ENCODE assay signal across 8 mouse cellular contexts in the genomic region with DNA sequence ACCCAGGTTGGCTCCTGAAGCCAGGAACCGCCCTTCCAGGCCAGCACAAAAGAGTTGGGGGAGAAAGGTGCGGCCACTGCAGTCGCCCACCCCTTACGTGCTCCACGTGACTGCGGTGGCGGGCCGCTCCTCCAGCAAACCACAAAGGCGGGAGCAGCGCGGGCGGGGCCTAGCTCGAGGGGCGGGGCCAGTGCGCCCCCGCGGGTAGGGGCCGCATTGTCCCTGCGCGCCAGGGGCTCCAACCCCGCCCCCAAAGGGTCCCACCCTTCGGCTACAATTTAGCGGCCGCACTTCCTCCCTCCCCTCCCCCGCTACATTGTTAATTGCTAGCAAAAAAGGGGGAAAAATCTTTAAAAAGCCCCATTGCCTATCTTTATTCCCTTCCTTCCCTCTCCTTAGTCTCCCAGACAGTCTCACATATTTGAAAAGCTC. TPM values are rescaled to one million over a fixed set of nuclear protein-coding genes. Genes with fewer than 3 reads are reported as not detected.
A peak's percentile ranks its signal among the peaks of the same experiment; 100 is the strongest.
DNase-seq lines count a peak whose midpoint lies in the region; ATAC-seq and TF ChIP-seq lines count a peak whose summit lies in the region.

No protein-coding gene starts in this region.

- peaks cover 37% of the 10 kb centered on the region for H3K4me1 ChIP-seq in embryonic facial prominence, embryonic 15.5 days
- H3K4me1 ChIP-seq in heart, embryonic 11.5 days (ENCODE audit: control insufficient read depth, insufficient read depth, low read length), result peaks cover 20% of the 10 kb centered on the region
- peaks cover 13% of the 10 kb centered on the region for H3K4me1 ChIP-seq in kidney, postnatal 0 days (replicated peaks; ENCODE audit: insufficient read depth, low read length)
- H3K4me1 ChIP-seq in liver, embryonic 14.5 days (replicated peaks; ENCODE audit: control insufficient read depth in 2 of 2, insufficient read depth in 2 of 2, low read length in 1 of 2), result peaks cover 35 to 40% of the 10 kb centered on the region in 2 experiments
- H3K4me1 ChIP-seq in neural tube, embryonic 11.5 days (ENCODE audit: control insufficient read depth, insufficient read depth, low read length), result peaks cover 16% of the 10 kb centered on the region

- TF ChIP-seq EP300 in liver, embryonic 14.5 days (IDR thresholded peaks at IDR 0.05; ENCODE audit: low read depth), result no peak

- H3K36me3 ChIP-seq in embryonic facial prominence, embryonic 15.5 days, result peaks cover 43% of the 10 kb centered on the region
- H3K36me3 ChIP-seq in heart, embryonic 11.5 days (ENCODE audit: control insufficient read depth, insufficient read depth, low read length), result peaks cover 37% of the 10 kb centered on the region
- peaks cover 31% of the 10 kb centered on the region for H3K36me3 ChIP-seq in kidney, postnatal 0 days (ENCODE audit: insufficient read depth, low read length)
- peaks cover 48% of the 10 kb centered on the region for H3K36me3 ChIP-seq in liver, embryonic 14.5 days (replicated peaks; ENCODE audit: control insufficient read depth, insufficient read depth, low read depth)
- H3K36me3 ChIP-seq in neural tube, embryonic 11.5 days (ENCODE audit: control insufficient read depth, insufficient read depth, low read length), result peaks cover 23% of the 10 kb centered on the region

- H3K9me3 ChIP-seq in embryonic facial prominence, embryonic 15.5 days (replicated peaks), result no peaks in the 10 kb centered on the region
- H3K9me3 ChIP-seq in heart, embryonic 11.5 days (replicated peaks; ENCODE audit: control insufficient read depth, low read length), result no peaks in the 10 kb centered on the region
- H3K9me3 ChIP-seq in kidney, postnatal 0 days (replicated peaks; ENCODE audit: low read length), result no peaks in the 10 kb centered on the region
- H3K9me3 ChIP-seq in liver, embryonic 14.5 days (ENCODE audit: control insufficient read depth, low read length), result no peaks in the 10 kb centered on the region
- H3K9me3 ChIP-seq in neural tube, embryonic 11.5 days (ENCODE audit: control insufficient read depth, low read length), result no peaks in the 10 kb centered on the region

- no peak for TF ChIP-seq CTCF in kidney, postnatal 0 days (IDR thresholded peaks at IDR 0.05; ENCODE audit: low read depth)
- no peak for TF ChIP-seq CTCF in liver, embryonic 14.5 days (IDR thresholded peaks at IDR 0.05; ENCODE audit: low read depth)

- H3K4me2 ChIP-seq in embryonic facial prominence, embryonic 15.5 days (replicated peaks), result peak overlapping the region; percentile 76
- peak overlapping the region; percentile 75 for H3K4me2 ChIP-seq in heart, embryonic 11.5 days
- peak overlapping the region; percentile 83 for H3K4me2 ChIP-seq in kidney, postnatal 0 days (ENCODE audit: low read length)
- H3K4me2 ChIP-seq in liver, embryonic 14.5 days (ENCODE audit: low read depth), result peak overlapping the region; percentile 96
- peak overlapping the region; percentile 88 for H3K4me2 ChIP-seq in neural tube, embryonic 11.5 days (ENCODE audit: low read depth)

- H3K9ac ChIP-seq in embryonic facial prominence, embryonic 15.5 days, result peak overlapping the region; percentile 94
- peak overlapping the region; percentile 100 for H3K9ac ChIP-seq in heart, embryonic 11.5 days (ENCODE audit: low read depth, low read length)
- peak overlapping the region; percentile 78 for H3K9ac ChIP-seq in kidney, postnatal 0 days (ENCODE audit: low read depth, low read length)
- H3K9ac ChIP-seq in liver, embryonic 14.5 days (replicated peaks), result peak overlapping the region; percentile 100
- H3K9ac ChIP-seq in neural tube, embryonic 11.5 days (ENCODE audit: low read length), result peak overlapping the region; percentile 95

- peak overlapping the region; percentile 94 for H3K27ac ChIP-seq in embryonic facial prominence, embryonic 15.5 days (replicated peaks)
- peak overlapping the region; percentile 99 for H3K27ac ChIP-seq in heart, embryonic 11.5 days (ENCODE audit: low read depth, low read length)
- peak overlapping the region; percentile 88 for H3K27ac ChIP-seq in kidney, postnatal 0 days
- H3K27ac ChIP-seq in liver, embryonic 14.5 days, result peak overlapping the region; percentile 96
- peak overlapping the region; percentile 93 for H3K27ac ChIP-seq in neural tube, embryonic 11.5 days (ENCODE audit: low read depth, low read length)

- no peaks in the 10 kb centered on the region for H3K27me3 ChIP-seq in embryonic facial prominence, embryonic 15.5 days
- H3K27me3 ChIP-seq in heart, embryonic 11.5 days (ENCODE audit: control insufficient read depth, insufficient read depth, low read length), result no peaks in the 10 kb centered on the region
- H3K27me3 ChIP-seq in kidney, postnatal 0 days (ENCODE audit: insufficient read depth, low read length), result no peaks in the 10 kb centered on the region
- H3K27me3 ChIP-seq in liver, embryonic 14.5 days (ENCODE audit: control insufficient read depth, insufficient read depth, low read length), result no peaks in the 10 kb centered on the region
- no peaks in the 10 kb centered on the region for H3K27me3 ChIP-seq in neural tube, embryonic 11.5 days (ENCODE audit: control insufficient read depth, insufficient read depth, low read length)

- H3K4me3 ChIP-seq in embryonic facial prominence, embryonic 15.5 days (replicated peaks), result peak overlapping the region; percentile 81
- peak overlapping the region; percentile 90 for H3K4me3 ChIP-seq in heart, embryonic 11.5 days (ENCODE audit: low read depth, low read length)
- peak overlapping the region; percentile 76 for H3K4me3 ChIP-seq in kidney, postnatal 0 days (replicated peaks; ENCODE audit: low read depth, low read length)
- peak overlapping the region; percentile 96 to 98 for H3K4me3 ChIP-seq in liver, embryonic 14.5 days (ENCODE audit: insufficient read depth in 1 of 2, low read depth in 2 of 2, low read length in 2 of 2)
- peak overlapping the region; percentile 76 for H3K4me3 ChIP-seq in neural tube, embryonic 11.5 days (ENCODE audit: low read depth, low read length)

- ATAC-seq in embryonic facial prominence, embryonic 15.5 days (ENCODE audit: insufficient number of reproducible peaks, low FRiP score, low TSS enrichment, low read depth), result peak; percentile 53; the same call in 1 of the 2 replicates
- ATAC-seq in heart, embryonic 11.5 days (replicated peaks; ENCODE audit: insufficient number of reproducible peaks, low FRiP score, low TSS enrichment), result peak; percentile 67
- peak; percentile 2; the same call in 1 of the 2 replicates for ATAC-seq in kidney, postnatal 0 days (replicated peaks; ENCODE audit: low FRiP score, low read depth)
- ATAC-seq in liver, embryonic 14.5 days (ENCODE audit: insufficient read depth), result peak; percentile 17
- peak; percentile 24 for ATAC-seq in neural tube, embryonic 11.5 days (ENCODE audit: insufficient read depth, low FRiP score, low TSS enrichment)

- WGBS in embryonic facial prominence, embryonic 15.5 days, result under 1% methylated on average over 22 of the region's 25 CpGs
- 2% methylated on average over 22 of the region's 25 CpGs for WGBS in heart, embryonic 11.5 days (ENCODE audit: insufficient replicate concordance)
- under 1% methylated on average over 21 of the region's 25 CpGs for WGBS in kidney, postnatal 0 days
- 2% methylated on average over 23 of the region's 25 CpGs for WGBS in liver, embryonic 14.5 days (ENCODE audit: insufficient replicate concordance)
- 0% methylated on average over 24 of the region's 25 CpGs for WGBS in neural tube, embryonic 11.5 days

- peak; percentile 92 for DNase-seq in A20 (ENCODE audit: low read depth, low spot score)
- peak; percentile 67 to 73 for DNase-seq in adrenal gland, postnatal 4 days (ENCODE audit: low spot score in 2 of 2)
- DNase-seq in kidney, postnatal 0 days (ENCODE audit: low spot score), result peak; percentile 93
- DNase-seq in liver, embryonic 14.5 days (ENCODE audit: low read depth in 3 of 3, low spot score in 3 of 3), result peak; percentile 73 to 76 (median 75)
- DNase-seq in neural tube, embryonic 11.5 days (ENCODE audit: low spot score), result peak; percentile 95
- DNase-seq in testis, postnatal 10 days (ENCODE audit: low spot score), result peak; percentile 96

RNA-seq across cellular contexts. Expression of gene Tubb5, which starts 1.1 kb away (rescaled TPM):
- 100 to 1,000 TPM; 553 to 648 TPM for total RNA-seq in adrenal gland, postnatal 4 days (2021)
- 823 TPM in 2 replicates for polyA plus RNA-seq in embryonic facial prominence, embryonic 15.5 days (2015; fragmentation: Nextera tagmentation; extraction: Ambion mirVana)
- 855 and 931 TPM in 2 replicates for polyA plus RNA-seq in heart, embryonic 11.5 days (2014; fragmentation: Nextera tagmentation; extraction: Ambion mirVana)
- 503 and 575 TPM in 2 replicates for polyA plus RNA-seq in kidney, postnatal 0 days (2015; fragmentation: Nextera tagmentation; extraction: Ambion mirVana)
- 460 and 467 TPM in 2 replicates for polyA plus RNA-seq in liver, embryonic 14.5 days (2012; rRNA removed)
- 330 and 363 TPM in 2 replicates for polyA plus RNA-seq in liver, embryonic 14.5 days (2014; fragmentation: Nextera tagmentation; extraction: Ambion mirVana)
- 1,543 and 1,545 TPM in 2 replicates for polyA plus RNA-seq in neural tube, embryonic 11.5 days (2014; fragmentation: Nextera tagmentation; extraction: Ambion mirVana)

RNA-seq across cellular contexts. Expression of gene Mdc1, which starts 4.3 kb away (rescaled TPM):
- total RNA-seq in adrenal gland, postnatal 4 days (2021), result 10 to 100 TPM; 28.2 to 35.6 TPM
- polyA plus RNA-seq in embryonic facial prominence, embryonic 15.5 days (2015; fragmentation: Nextera tagmentation; extraction: Ambion mirVana), result 12.0 and 16.1 TPM in 2 replicates
- polyA plus RNA-seq in heart, embryonic 11.5 days (2014; fragmentation: Nextera tagmentation; extraction: Ambion mirVana), result 19.0 and 19.5 TPM in 2 replicates
- 5.4 and 5.6 TPM in 2 replicates for polyA plus RNA-seq in kidney, postnatal 0 days (2015; fragmentation: Nextera tagmentation; extraction: Ambion mirVana)
- 9.2 and 10.0 TPM in 2 replicates for polyA plus RNA-seq in liver, embryonic 14.5 days (2012; rRNA removed)
- 6.3 and 9.1 TPM in 2 replicates for polyA plus RNA-seq in liver, embryonic 14.5 days (2014; fragmentation: Nextera tagmentation; extraction: Ambion mirVana)
- polyA plus RNA-seq in neural tube, embryonic 11.5 days (2014; fragmentation: Nextera tagmentation; extraction: Ambion mirVana), result 15.0 and 18.3 TPM in 2 replicates

RNA-seq across cellular contexts. Expression of gene Flot1, which starts 14.0 kb away (rescaled TPM):
- 10 to 100 TPM; 70.9 to 72.5 TPM for total RNA-seq in adrenal gland, postnatal 4 days (2021)
- 64.4 and 72.6 TPM in 2 replicates for polyA plus RNA-seq in embryonic facial prominence, embryonic 15.5 days (2015; fragmentation: Nextera tagmentation; extraction: Ambion mirVana)
- polyA plus RNA-seq in heart, embryonic 11.5 days (2014; fragmentation: Nextera tagmentation; extraction: Ambion mirVana), result 71.3 and 74.0 TPM in 2 replicates
- 52.2 and 54.5 TPM in 2 replicates for polyA plus RNA-seq in kidney, postnatal 0 days (2015; fragmentation: Nextera tagmentation; extraction: Ambion mirVana)
- 22.4 and 34.7 TPM in 2 replicates for polyA plus RNA-seq in liver, embryonic 14.5 days (2012; rRNA removed)
- 27.8 and 29.2 TPM in 2 replicates for polyA plus RNA-seq in liver, embryonic 14.5 days (2014; fragmentation: Nextera tagmentation; extraction: Ambion mirVana)
- polyA plus RNA-seq in neural tube, embryonic 11.5 days (2014; fragmentation: Nextera tagmentation; extraction: Ambion mirVana), result 48.5 and 52.3 TPM in 2 replicates

RNA-seq across cellular contexts. Expression of gene Ier3, which starts 15.5 kb away (rescaled TPM):
- total RNA-seq in adrenal gland, postnatal 4 days (2021), result 10 to 100 TPM; 11.3 to 14.9 TPM
- polyA plus RNA-seq in embryonic facial prominence, embryonic 15.5 days (2015; fragmentation: Nextera tagmentation; extraction: Ambion mirVana), result 28.7 and 30.2 TPM in 2 replicates
- polyA plus RNA-seq in heart, embryonic 11.5 days (2014; fragmentation: Nextera tagmentation; extraction: Ambion mirVana), result 13.2 and 17.0 TPM in 2 replicates
- 83.6 and 93.1 TPM in 2 replicates for polyA plus RNA-seq in kidney, postnatal 0 days (2015; fragmentation: Nextera tagmentation; extraction: Ambion mirVana)
- 10.2 and 11.0 TPM in 2 replicates for polyA plus RNA-seq in liver, embryonic 14.5 days (2012; rRNA removed)
- 11.6 and 13.2 TPM in 2 replicates for polyA plus RNA-seq in liver, embryonic 14.5 days (2014; fragmentation: Nextera tagmentation; extraction: Ambion mirVana)
- polyA plus RNA-seq in neural tube, embryonic 11.5 days (2014; fragmentation: Nextera tagmentation; extraction: Ambion mirVana), result 2.0 and 2.8 TPM in 2 replicates

RNA-seq across cellular contexts. Expression of gene Nrm, which starts 24.1 kb away (rescaled TPM):
- total RNA-seq in adrenal gland, postnatal 4 days (2021), result 10 to 100 TPM; 25.8 to 27.1 TPM
- 53.2 and 55.2 TPM in 2 replicates for polyA plus RNA-seq in embryonic facial prominence, embryonic 15.5 days (2015; fragmentation: Nextera tagmentation; extraction: Ambion mirVana)
- polyA plus RNA-seq in heart, embryonic 11.5 days (2014; fragmentation: Nextera tagmentation; extraction: Ambion mirVana), result 44.5 and 48.1 TPM in 2 replicates
- 36.9 and 44.6 TPM in 2 replicates for polyA plus RNA-seq in kidney, postnatal 0 days (2015; fragmentation: Nextera tagmentation; extraction: Ambion mirVana)
- polyA plus RNA-seq in liver, embryonic 14.5 days (2012; rRNA removed), result 15.6 and 18.2 TPM in 2 replicates
- 20.1 and 22.4 TPM in 2 replicates for polyA plus RNA-seq in liver, embryonic 14.5 days (2014; fragmentation: Nextera tagmentation; extraction: Ambion mirVana)
- 47.3 and 50.3 TPM in 2 replicates for polyA plus RNA-seq in neural tube, embryonic 11.5 days (2014; fragmentation: Nextera tagmentation; extraction: Ambion mirVana)

Comparison
In these comparisons a context has a peak if more than half of its experiments do, and no peak if none do; other contexts are left out.
1. Peak in every context shown above with its lines: DNase-seq, ATAC-seq, H3K4me3 ChIP-seq and H3K27ac ChIP-seq.
2. ATAC-seq: peak in every context shown above with its lines; median percentile 67 in heart, embryonic 11.5 days; 53 in embryonic facial prominence, embryonic 15.5 days; 24 in neural tube, embryonic 11.5 days; 17 in liver, embryonic 14.5 days; 2 in kidney, postnatal 0 days.